Mouse (Mus musculus): ENCODE results near the gene Tbx10. TPM values are rescaled to one million over a fixed set of nuclear protein-coding genes. Genes with fewer than 3 reads are reported as not detected.

The Tbx10 gene
- polyA plus RNA-seq (2015; fragmentation: Nextera tagmentation; extraction: Ambion mirVana): not detected in 2 replicates

- Histone ChIP-seq H3K27me3 (ENCODE audit: insufficient read depth, low read length) (no peaks in the 10 kb centered on the region), H3K4me1 (ENCODE audit: insufficient read depth) (no peaks in the 10 kb centered on the region), H3K4me3 (ENCODE audit: low read depth, low read length) (no peak within 1 kb of the TSS), H3K27ac (ENCODE audit: low read depth) (no peak within 1 kb of the TSS), H3K36me3 (replicated peaks; ENCODE audit: insufficient read depth, low read length) (no peaks in the 10 kb centered on the region), H3K9me3 (ENCODE audit: low read length) (no peaks in the 10 kb centered on the region), H3K4me2 (ENCODE audit: low read depth, low read length) (no peak within 1 kb of the TSS), H3K9ac (replicated peaks) (no peak within 1 kb of the TSS)
- no peak for TF ChIP-seq CTCF (IDR thresholded peaks at IDR 0.05; ENCODE audit: low read depth)
- TF ChIP-seq EP300 (IDR thresholded peaks at IDR 0.05; ENCODE audit: low read depth): no peak
- WGBS (ENCODE audit: insufficient replicate concordance): 60% methylated on average over 5 of the region's 5 CpGs
- DNase-seq (no peak), ATAC-seq (no peak)
These were observed at the start of gene Tbx10 for GRCm38 (mm10) chr19:3992416-3992815. Gene Tbx10 (plus strand): TSS chr19:3992752.

GRCm38 (mm10) chr19:3942986-3943735 lies 49.4 kb upstream of the Tbx10 start:
- Histone ChIP-seq H3K9ac (replicated peaks) (no peak overlapping the region), H3K9me3 (ENCODE audit: low read length) (no peaks in the 10 kb centered on the region), H3K4me3 (ENCODE audit: low read depth, low read length) (no peak overlapping the region), H3K4me1 (ENCODE audit: insufficient read depth) (peaks cover 16% of the 10 kb centered on the region), H3K4me2 (ENCODE audit: low read depth, low read length) (peak overlapping the region; percentile 36), H3K27me3 (ENCODE audit: insufficient read depth, low read length) (no peaks in the 10 kb centered on the region), H3K27ac (ENCODE audit: low read depth) (no peak overlapping the region), H3K36me3 (replicated peaks; ENCODE audit: insufficient read depth, low read length) (peaks cover 28% of the 10 kb centered on the region)
- TF ChIP-seq EP300 (IDR thresholded peaks at IDR 0.05; ENCODE audit: low read depth) (no peak), CTCF (IDR thresholded peaks at IDR 0.05; ENCODE audit: low read depth) (no peak; the same call in 1 of the 2 replicates)
- WGBS (ENCODE audit: insufficient replicate concordance): 25% methylated on average over 27 of the region's 27 CpGs
- ATAC-seq (peak; percentile 59), DNase-seq (peak; percentile 81)

- Histone ChIP-seq H3K4me2 (ENCODE audit: low read depth, low read length) (no peak overlapping the region), H3K9me3 (ENCODE audit: low read length) (no peaks in the 10 kb centered on the region), H3K27ac (ENCODE audit: low read depth) (no peak overlapping the region), H3K36me3 (replicated peaks; ENCODE audit: insufficient read depth, low read length) (peaks cover 39% of the 10 kb centered on the region), H3K9ac (replicated peaks) (no peak overlapping the region), H3K4me1 (ENCODE audit: insufficient read depth) (peaks cover 16% of the 10 kb centered on the region), H3K4me3 (ENCODE audit: low read depth, low read length) (no peak overlapping the region), H3K27me3 (ENCODE audit: insufficient read depth, low read length) (no peaks in the 10 kb centered on the region)
- ATAC-seq (peak; percentile 27; the same call in 1 of the 2 replicates), DNase-seq (peak; percentile 65)
- TF ChIP-seq CTCF (IDR thresholded peaks at IDR 0.05; ENCODE audit: low read depth) (no peak), EP300 (IDR thresholded peaks at IDR 0.05; ENCODE audit: low read depth) (no peak)
- 26% methylated on average over 10 of the region's 10 CpGs for WGBS (ENCODE audit: insufficient replicate concordance)
These were observed 46.5 kb upstream of the Tbx10 start for GRCm38 (mm10) chr19:3945872-3946564.

- peaks cover 16% of the 10 kb centered on the region for H3K4me1 ChIP-seq (ENCODE audit: insufficient read depth)
- peak; percentile 93 for TF ChIP-seq CTCF (IDR thresholded peaks at IDR 0.05; ENCODE audit: low read depth)
- no peak for TF ChIP-seq EP300 (IDR thresholded peaks at IDR 0.05; ENCODE audit: low read depth)
- H3K27me3 ChIP-seq (ENCODE audit: insufficient read depth, low read length): no peaks in the 10 kb centered on the region
- H3K4me2 ChIP-seq (ENCODE audit: low read depth, low read length): no peak overlapping the region
- no peak overlapping the region for H3K9ac ChIP-seq (replicated peaks)
- H3K36me3 ChIP-seq (replicated peaks; ENCODE audit: insufficient read depth, low read length): peaks cover 37% of the 10 kb centered on the region
- DNase-seq (peak; percentile 74), ATAC-seq (peak; percentile 61)
- no peak overlapping the region for H3K27ac ChIP-seq (ENCODE audit: low read depth)
- no peak overlapping the region for H3K4me3 ChIP-seq (ENCODE audit: low read depth, low read length)
- no peaks in the 10 kb centered on the region for H3K9me3 ChIP-seq (ENCODE audit: low read length)
- 21% methylated on average over 2 of the region's 2 CpGs for WGBS (ENCODE audit: insufficient replicate concordance)
These were observed 45.8 kb upstream of the Tbx10 start for GRCm38 (mm10) chr19:3946715-3947114.

- H3K27me3 ChIP-seq (ENCODE audit: insufficient read depth, low read length): no peaks in the 10 kb centered on the region
- no peak overlapping the region for H3K27ac ChIP-seq (ENCODE audit: low read depth)
- H3K36me3 ChIP-seq (replicated peaks; ENCODE audit: insufficient read depth, low read length): peaks cover 34% of the 10 kb centered on the region
- 72% methylated on average over 3 of the region's 3 CpGs for WGBS (ENCODE audit: insufficient replicate concordance)
- H3K9ac ChIP-seq (replicated peaks): no peak overlapping the region
- H3K4me1 ChIP-seq (ENCODE audit: insufficient read depth): peaks cover 13% of the 10 kb centered on the region
- ATAC-seq (no peak), DNase-seq (no peak)
- TF ChIP-seq CTCF (IDR thresholded peaks at IDR 0.05; ENCODE audit: low read depth) (no peak), EP300 (IDR thresholded peaks at IDR 0.05; ENCODE audit: low read depth) (no peak)
- no peak overlapping the region for H3K4me3 ChIP-seq (ENCODE audit: low read depth, low read length)
- H3K4me2 ChIP-seq (ENCODE audit: low read depth, low read length): no peak overlapping the region
- no peaks in the 10 kb centered on the region for H3K9me3 ChIP-seq (ENCODE audit: low read length)
These were observed 44.7 kb upstream of the Tbx10 start for GRCm38 (mm10) chr19:3947813-3948212.

GRCm38 (mm10) chr19:3948546-3948945 lies 44.0 kb upstream of the Tbx10 start:
- Histone ChIP-seq H3K9ac (replicated peaks) (no peak overlapping the region), H3K4me1 (ENCODE audit: insufficient read depth) (peaks cover 6% of the 10 kb centered on the region; the same call in 1 of the 2 replicates), H3K27me3 (ENCODE audit: insufficient read depth, low read length) (no peaks in the 10 kb centered on the region), H3K9me3 (ENCODE audit: low read length) (no peaks in the 10 kb centered on the region), H3K4me3 (ENCODE audit: low read depth, low read length) (no peak overlapping the region), H3K4me2 (ENCODE audit: low read depth, low read length) (no peak overlapping the region), H3K36me3 (replicated peaks; ENCODE audit: insufficient read depth, low read length) (peaks cover 34% of the 10 kb centered on the region), H3K27ac (ENCODE audit: low read depth) (no peak overlapping the region)
- DNase-seq (no peak), ATAC-seq (no peak)
- WGBS (ENCODE audit: insufficient replicate concordance): 78% methylated on average over 14 of the region's 14 CpGs
- TF ChIP-seq EP300 (IDR thresholded peaks at IDR 0.05; ENCODE audit: low read depth) (no peak), CTCF (IDR thresholded peaks at IDR 0.05; ENCODE audit: low read depth) (no peak)
